Mouse (Mus musculus) spleen, postnatal 10 days (tissue): ENCODE measurements around the gene Ctsl.

ENCODE experiments used
- DNase-seq, 2 experiments: peaks; one replicate each; pipeline ENCODE4 v3.0.0; 2021 to 2022; ENCODE audit warnings: low spot score in 2 of 2

Ctsl gene

DNA sequence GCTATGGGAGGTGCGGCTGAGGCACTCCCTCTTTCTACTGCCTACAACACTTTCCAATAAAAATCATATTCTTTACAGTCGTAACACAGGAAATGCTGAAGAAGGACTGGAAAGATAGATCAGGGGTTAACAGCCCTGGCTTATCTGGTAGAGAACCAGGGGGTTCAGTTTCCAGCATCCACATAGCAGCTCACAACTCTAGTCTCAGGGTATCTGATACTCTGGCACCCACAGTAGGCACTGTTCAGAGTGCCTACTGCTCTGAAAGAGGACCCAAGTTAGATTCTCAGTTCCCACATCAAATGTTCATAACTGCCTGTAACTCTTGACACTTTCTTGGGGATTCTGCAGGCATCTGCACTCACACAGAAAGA, 57.8 kb downstream of the Ctsl start:
- no peak for DNase-seq

DNA sequence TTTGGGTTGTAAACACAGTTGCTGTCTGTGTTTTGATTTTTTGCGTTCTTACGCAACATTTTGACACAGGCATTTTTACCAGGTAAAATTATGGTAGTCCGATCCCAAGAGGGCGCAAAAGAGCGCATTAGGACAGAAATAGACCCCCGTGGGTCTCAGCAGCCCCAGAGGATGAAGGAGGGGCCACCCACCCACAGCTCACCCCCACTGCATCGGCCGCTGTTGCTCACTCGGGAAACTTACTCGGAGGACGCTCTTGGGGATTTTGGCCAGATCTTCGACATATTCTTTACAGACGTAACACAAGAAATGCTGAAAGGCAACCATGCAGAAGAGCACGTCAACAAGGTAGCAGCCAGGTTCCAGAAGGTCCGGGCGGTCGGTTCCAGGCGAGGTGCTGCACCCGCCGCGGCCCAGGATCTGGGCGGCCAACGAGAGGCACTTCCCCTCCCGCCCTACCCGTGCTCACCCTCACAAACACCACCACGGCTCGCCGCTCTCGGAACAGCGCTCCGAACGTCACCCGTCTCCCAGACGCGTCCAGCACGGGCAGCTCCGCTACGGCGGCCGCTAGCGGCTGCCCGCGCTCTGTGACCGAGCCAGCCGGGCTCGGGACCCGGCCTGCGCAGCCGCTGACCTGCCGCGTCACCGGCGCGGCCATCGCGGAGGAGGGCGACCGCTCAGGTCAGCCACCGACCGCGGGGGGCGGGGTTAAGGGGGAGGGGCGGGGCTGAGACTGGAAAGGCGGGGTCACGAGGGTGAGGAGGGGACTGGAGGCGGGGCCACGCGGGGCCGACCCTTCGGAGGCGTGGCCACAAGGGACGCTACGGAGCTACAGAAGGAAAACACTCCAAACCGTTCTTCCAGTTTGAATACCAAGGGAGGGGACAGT, 58.4 kb downstream of the Ctsl start, which contains the start of gene Aaed1:
Aaed1 (minus strand) TSS at position 687 of the 892 bp plus-strand sequence.
- DNase-seq = peak; percentile 87 to 93

DNA sequence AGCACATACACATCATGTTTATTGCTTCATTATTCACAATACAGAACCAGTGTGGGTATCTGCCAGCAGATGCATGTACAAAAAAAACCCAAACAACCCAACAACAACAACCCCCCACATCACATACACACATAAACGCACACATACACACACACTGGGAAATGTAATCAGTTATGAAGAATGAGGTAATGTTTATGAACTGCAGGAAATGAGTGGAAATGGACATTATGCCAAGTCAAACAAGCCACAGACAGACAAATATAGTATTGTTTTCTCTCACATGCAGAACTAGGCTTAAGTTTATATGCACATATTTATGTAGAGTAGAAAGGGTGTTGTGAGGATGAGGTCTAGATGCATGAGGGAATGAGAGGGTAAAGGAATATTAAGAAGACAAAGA, 59.4 kb downstream of the Ctsl start:
- no peak for DNase-seq

DNA sequence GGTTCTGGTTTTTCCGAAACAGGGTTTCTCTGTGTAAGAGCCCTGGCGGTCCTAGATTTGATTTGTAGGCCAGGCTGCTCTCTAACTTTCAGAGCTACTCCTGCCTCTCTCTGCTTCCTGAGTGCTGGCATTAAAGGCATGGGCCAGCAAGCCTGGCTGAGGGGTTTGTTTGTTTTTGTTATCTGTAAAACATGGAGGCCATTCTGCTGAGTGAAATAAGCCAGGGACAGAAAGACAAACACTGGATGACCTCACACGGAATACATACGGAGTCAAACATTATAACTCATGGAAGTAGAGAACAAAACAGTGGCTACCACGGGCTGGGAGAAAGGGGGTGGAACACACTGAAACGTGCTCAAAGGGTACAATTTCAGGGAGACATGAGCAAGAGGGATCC, 60.1 kb downstream of the Ctsl start:
- no peak for DNase-seq

DNA sequence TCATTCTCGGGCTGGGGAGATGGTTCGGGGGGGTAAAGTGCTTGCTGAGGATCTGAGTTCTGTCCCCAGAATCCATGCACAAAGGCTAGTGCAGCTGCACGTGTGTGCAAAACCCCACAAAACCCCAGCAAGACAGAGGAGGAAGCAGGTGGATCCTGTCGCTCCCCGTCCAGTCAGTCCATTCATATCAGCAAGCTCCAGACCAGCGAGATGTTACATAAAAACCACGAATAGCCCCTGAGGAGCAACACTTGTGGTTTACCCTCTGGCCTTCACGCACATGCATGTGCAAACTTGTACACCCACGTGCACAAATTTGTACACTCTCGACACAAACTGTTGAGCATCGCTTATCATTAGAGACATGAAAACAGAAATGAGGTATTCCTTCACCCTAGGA, 60.8 kb downstream of the Ctsl start:
- DNase-seq = no peak
